Mouse (Mus musculus) heart, embryonic 13.5 days (tissue): ENCODE measurements around the gene Morc2a. TPM values are rescaled to one million over a fixed set of nuclear protein-coding genes. Genes with fewer than 3 reads are reported as not detected.

Experiments used
- ATAC-seq: fragments of 200-750 bp; cut with Nextera tagmentation; 2 replicates; pipeline ENCODE4 v1.8.0; 2017; ENCODE audit warnings: moderate TSS enrichment; ENCODE audit not compliant: insufficient number of reproducible peaks, low FRiP score, low TSS enrichment; ENCODE audit errors: extremely low read depth
- H3K27ac ChIP-seq: fragments of 300-500 bp; sonication (generic); replicated peaks from 2 replicates; pipeline ENCODE4 v1.5.1; 2015; ENCODE audit warnings: moderate library complexity, mild to moderate bottlenecking, inconsistent platforms
- H3K27me3 ChIP-seq: fragments of 300-500 bp; sonication (generic); replicated peaks from 2 replicates; pipeline ENCODE4 v1.6.1; 2015; ENCODE audit warnings: mild to moderate bottlenecking, inconsistent platforms
- H3K36me3 ChIP-seq: fragments of 300-500 bp; sonication (generic); 2 replicates; pipeline ENCODE4 v1.6.1; 2015; ENCODE audit warnings: mild to moderate bottlenecking, inconsistent platforms
- H3K4me1 ChIP-seq: fragments of 300-500 bp; sonication (generic); 2 replicates; pipeline ENCODE4 v1.6.1; 2015; ENCODE audit warnings: inconsistent platforms
- H3K4me2 ChIP-seq: fragments of 300-500 bp; sonication (generic); 2 replicates; pipeline ENCODE4 v1.6.1; 2015; ENCODE audit warnings: inconsistent platforms, mild to moderate bottlenecking, moderate library complexity
- H3K4me3 ChIP-seq: fragments of 300-500 bp; sonication (generic); 2 replicates; pipeline ENCODE4 v1.5.1; 2015; ENCODE audit warnings: moderate library complexity, mild to moderate bottlenecking, inconsistent platforms
- H3K9ac ChIP-seq: fragments of 300-500 bp; sonication (generic); 2 replicates; pipeline ENCODE4 v1.6.1; 2015; ENCODE audit warnings: inconsistent platforms, mild to moderate bottlenecking, moderate library complexity
- H3K9me3 ChIP-seq: fragments of 300-500 bp; sonication (generic); 2 replicates; pipeline ENCODE4 v1.6.1; 2016; ENCODE audit warnings: inconsistent platforms
- WGBS: fragments of 180-500 bp; shearing (Covaris S2); methylation state at CpG from one replicate; pipeline ENCODE4 v1.1.7; 2015; ENCODE audit warnings: mixed read lengths; 5-methylcytosine and 5-hydroxymethylcytosine counted together
- polyA plus RNA-seq: library from polyadenylated mRNA; unstranded; fragments of >200 nt; fragmentation: Nextera tagmentation; extraction: Ambion mirVana; gene quantifications from 2 replicates; pipeline ENCODE4 v1.2.1, GENCODE M21; 2015

Gene Morc2a
- polyA plus RNA-seq, 1 experiment from 2014 or later: 20.4 TPM

DNA sequence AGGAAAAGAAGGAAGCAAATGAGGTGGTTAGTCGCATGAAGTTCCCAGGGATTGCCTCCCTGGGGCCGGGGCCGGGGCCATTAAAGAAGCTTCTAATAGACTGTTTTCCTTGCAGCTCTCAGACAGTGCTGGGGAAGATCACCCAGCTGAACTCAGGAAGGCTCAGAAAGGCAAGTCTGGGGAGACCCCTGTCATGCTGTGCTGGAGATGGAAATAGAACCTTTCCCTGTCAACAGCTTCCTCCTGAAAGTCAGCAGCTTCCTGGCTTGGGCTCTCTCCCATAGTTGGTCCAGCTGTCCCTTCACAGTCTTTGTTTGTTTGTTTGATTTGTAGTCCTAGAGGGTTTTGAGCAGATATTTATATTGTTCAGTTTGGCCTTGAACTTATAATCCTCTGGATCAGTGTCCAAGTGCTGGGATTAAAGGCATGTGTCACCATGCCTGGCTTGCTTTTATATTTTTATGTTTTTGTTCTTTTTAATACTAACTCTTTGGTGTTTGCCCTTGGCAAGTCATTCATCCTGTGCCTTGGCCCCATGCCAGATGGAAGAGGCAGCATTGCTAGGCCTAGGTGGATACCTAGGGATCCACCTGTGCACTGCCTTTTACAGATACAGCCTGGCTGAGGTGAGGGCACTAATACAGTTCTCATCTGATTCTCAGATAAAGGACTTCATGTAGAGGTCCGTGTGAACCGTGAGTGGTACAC is 35.9 kb downstream of the Morc2a start:
- peaks cover 97% of the 10 kb centered on the region for H3K36me3 ChIP-seq
- H3K4me1 ChIP-seq: no peaks in the 10 kb centered on the region
- H3K9ac ChIP-seq: no peak overlapping the region
- WGBS: 90% methylated on average over 5 of the region's 5 CpGs
- no peak for ATAC-seq
- no peaks in the 10 kb centered on the region for H3K9me3 ChIP-seq
- H3K27me3 ChIP-seq: no peaks in the 10 kb centered on the region
- H3K27ac ChIP-seq: no peak overlapping the region
- H3K4me2 ChIP-seq: no peak overlapping the region
- H3K4me3 ChIP-seq: no peak overlapping the region

DNA sequence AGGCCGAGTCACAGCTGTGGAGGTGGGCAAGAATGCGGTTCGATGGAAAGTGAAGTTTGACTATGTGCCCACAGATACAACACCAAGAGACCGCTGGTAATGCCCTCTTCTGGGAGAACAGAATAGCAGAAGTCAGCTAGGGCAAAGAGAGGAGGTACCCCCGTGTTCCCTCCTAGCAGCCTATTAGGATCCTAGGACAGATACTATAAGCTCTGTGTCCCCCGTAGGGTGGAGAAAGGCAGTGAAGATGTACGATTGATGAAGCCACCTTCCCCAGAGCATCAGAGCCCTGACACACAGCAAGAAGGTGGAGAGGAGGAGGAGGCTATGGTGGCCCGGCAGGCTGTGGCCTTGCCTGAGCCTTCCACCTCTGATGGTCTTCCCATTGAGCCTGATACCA is 36.4 kb downstream of the Morc2a start:
- Histone ChIP-seq H3K4me3 (no peak overlapping the region), H3K9me3 (no peaks in the 10 kb centered on the region), H3K27me3 (no peaks in the 10 kb centered on the region), H3K36me3 (peaks cover 97% of the 10 kb centered on the region), H3K9ac (no peak overlapping the region), H3K4me1 (no peaks in the 10 kb centered on the region), H3K4me2 (no peak overlapping the region), H3K27ac (no peak overlapping the region)
- ATAC-seq: no peak
- WGBS: 88% methylated on average over 8 of the region's 8 CpGs

DNA sequence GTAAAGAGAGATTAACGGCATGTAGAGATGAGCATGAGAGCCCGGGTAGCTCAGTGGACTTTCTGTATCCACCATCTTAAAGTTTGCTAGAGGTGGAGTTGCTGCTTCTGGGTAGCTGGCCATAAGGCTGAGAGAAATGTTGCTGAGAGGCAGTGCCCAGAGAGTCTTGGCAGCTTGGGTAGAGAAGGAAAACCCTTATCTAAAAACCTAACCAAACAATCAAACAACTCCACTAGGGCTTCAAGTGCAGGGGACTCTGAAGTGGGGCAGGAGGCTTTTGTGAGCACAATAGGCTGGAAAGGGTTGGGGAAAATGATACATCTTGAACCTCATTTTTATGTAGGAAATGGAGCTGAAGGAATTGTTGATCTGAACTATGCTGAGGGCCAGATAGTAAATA is 37.3 kb downstream of the Morc2a start:
- peaks cover 97% of the 10 kb centered on the region for H3K36me3 ChIP-seq
- H3K4me3 ChIP-seq: no peak overlapping the region

DNA sequence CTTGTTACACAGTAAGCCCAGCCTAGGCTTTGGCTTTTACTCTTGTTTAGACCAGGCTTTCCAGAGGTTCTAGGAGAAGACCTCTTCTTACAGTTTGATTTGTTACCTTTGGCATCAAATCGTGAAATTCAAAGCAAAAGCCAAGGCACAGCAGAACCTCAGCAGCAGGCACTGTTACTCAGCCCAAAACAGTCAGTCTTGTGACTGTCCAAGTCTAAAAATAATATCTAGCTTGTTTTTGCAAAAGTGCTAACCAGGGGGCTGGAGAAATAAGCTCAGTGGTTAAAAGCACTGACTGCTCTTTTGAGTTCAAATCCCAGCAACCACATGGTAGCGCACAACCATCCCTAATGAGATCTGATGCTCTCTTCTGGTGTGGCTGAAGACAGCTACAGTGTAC is 37.9 kb downstream of the Morc2a start:
- Histone ChIP-seq H3K4me2 (no peak overlapping the region), H3K9ac (no peak overlapping the region), H3K4me1 (no peaks in the 10 kb centered on the region), H3K4me3 (no peak overlapping the region), H3K27me3 (no peaks in the 10 kb centered on the region), H3K36me3 (peaks cover 97% of the 10 kb centered on the region), H3K27ac (no peak overlapping the region), H3K9me3 (0 out of 2 replicates have a peak, but pooled peaks cover 2% of the 10 kb centered on the region)
- WGBS: 86% methylated on average over 2 of the region's 2 CpGs
- ATAC-seq: no peak

More for the DNA sequence above, 37.3 kb downstream of the Morc2a start:
- WGBS: 95% methylated on average over 2 of the region's 2 CpGs
- H3K9me3 ChIP-seq: no peaks in the 10 kb centered on the region
- H3K4me2 ChIP-seq: no peak overlapping the region
- ATAC-seq: no peak
- no peak overlapping the region for H3K9ac ChIP-seq
- no peaks in the 10 kb centered on the region for H3K4me1 ChIP-seq
- H3K27me3 ChIP-seq: no peaks in the 10 kb centered on the region
- no peak overlapping the region for H3K27ac ChIP-seq

DNA sequence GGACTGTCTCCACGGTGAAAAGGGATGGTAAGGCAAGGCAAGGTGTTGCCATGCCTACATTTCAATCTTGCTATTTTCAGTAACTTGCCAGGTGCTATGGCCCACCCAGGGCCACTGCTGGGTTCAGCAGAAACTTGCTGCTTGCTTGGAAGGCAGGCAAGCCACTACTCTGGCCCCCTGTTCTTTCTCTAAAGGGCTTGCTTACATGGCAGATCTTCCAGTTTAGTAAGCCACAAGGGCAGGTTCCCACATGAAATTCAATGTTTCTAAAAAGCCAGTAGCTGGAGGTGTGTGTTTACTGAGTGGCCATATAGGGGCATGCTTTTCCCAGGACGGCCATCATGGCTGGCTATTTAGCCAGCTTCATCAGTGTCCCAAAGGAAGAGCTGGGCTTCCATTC is 42.8 kb downstream of the Morc2a start:
- Histone ChIP-seq H3K9ac (no peak overlapping the region), H3K27me3 (no peaks in the 10 kb centered on the region), H3K4me2 (no peak overlapping the region), H3K4me3 (no peak overlapping the region), H3K4me1 (no peaks in the 10 kb centered on the region), H3K36me3 (peaks cover 75% of the 10 kb centered on the region), H3K27ac (no peak overlapping the region), H3K9me3 (0 out of 2 replicates have a peak, but pooled peaks cover 2% of the 10 kb centered on the region)
- no peak for ATAC-seq
- 84% methylated on average over 2 of the region's 2 CpGs for WGBS

DNA sequence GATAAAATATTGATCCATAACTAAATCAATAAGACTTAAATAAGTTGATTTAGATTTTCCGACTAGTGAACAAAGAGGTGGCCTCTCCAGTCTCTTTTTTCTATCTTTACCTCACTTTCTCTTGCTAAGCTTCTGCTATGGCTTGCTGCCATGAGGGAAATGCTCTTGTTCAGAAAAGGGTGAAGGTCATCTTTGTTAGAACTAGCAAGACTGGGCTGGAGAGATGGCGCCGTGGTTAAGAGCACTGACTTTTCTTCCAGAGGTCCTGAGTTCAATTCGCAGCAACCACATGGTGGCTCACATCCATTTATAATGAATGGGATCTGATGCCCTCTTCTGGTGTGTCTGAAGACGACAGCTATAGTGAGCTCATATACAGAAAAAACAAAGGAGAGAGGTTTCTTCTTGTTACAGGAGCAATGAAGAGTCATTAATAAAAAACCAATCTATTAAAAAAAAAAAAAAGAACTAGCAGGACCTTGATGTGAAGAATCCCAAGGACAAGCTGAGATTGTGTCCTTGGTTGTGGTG is 47.2 kb downstream of the Morc2a start:
- Histone ChIP-seq H3K36me3 (peaks cover 32% of the 10 kb centered on the region), H3K9ac (no peak overlapping the region), H3K4me3 (no peak overlapping the region), H3K4me1 (no peaks in the 10 kb centered on the region), H3K4me2 (no peak overlapping the region), H3K9me3 (0 out of 2 replicates have a peak, but pooled peaks cover 2% of the 10 kb centered on the region), H3K27me3 (no peaks in the 10 kb centered on the region), H3K27ac (no peak overlapping the region)
- ATAC-seq: no peak
- 79% methylated on average over 5 of the region's 5 CpGs for WGBS

DNA sequence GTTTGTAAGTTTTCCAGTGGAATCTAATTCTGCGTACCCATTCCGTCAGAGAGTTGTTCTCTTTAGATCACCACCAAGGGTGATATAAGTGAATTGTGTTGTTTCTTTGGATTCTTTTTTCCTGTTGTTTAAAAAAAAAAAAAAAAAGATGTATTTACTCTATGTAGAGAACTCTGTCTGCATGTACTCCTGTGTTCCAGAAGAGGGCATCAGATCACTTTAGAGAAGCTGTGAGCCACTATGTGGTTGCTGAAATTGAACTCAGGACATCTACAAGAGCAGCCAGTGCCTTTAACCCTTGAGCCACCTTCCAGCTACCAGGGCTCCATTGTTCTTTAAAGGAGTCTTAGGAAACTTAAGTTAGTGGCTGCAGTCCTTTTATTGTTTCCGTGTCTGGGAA is 48.5 kb downstream of the Morc2a start:
- H3K4me1 ChIP-seq: no peaks in the 10 kb centered on the region
- no peak overlapping the region for H3K4me2 ChIP-seq
- H3K9me3 ChIP-seq: no peaks in the 10 kb centered on the region
- no peak overlapping the region for H3K4me3 ChIP-seq
- no peak overlapping the region for H3K9ac ChIP-seq
- no peak overlapping the region for H3K27ac ChIP-seq
- no peak for ATAC-seq
- WGBS: 78% methylated on average over 3 of the region's 3 CpGs
- peaks cover 20% of the 10 kb centered on the region for H3K36me3 ChIP-seq
- H3K27me3 ChIP-seq: no peaks in the 10 kb centered on the region

DNA sequence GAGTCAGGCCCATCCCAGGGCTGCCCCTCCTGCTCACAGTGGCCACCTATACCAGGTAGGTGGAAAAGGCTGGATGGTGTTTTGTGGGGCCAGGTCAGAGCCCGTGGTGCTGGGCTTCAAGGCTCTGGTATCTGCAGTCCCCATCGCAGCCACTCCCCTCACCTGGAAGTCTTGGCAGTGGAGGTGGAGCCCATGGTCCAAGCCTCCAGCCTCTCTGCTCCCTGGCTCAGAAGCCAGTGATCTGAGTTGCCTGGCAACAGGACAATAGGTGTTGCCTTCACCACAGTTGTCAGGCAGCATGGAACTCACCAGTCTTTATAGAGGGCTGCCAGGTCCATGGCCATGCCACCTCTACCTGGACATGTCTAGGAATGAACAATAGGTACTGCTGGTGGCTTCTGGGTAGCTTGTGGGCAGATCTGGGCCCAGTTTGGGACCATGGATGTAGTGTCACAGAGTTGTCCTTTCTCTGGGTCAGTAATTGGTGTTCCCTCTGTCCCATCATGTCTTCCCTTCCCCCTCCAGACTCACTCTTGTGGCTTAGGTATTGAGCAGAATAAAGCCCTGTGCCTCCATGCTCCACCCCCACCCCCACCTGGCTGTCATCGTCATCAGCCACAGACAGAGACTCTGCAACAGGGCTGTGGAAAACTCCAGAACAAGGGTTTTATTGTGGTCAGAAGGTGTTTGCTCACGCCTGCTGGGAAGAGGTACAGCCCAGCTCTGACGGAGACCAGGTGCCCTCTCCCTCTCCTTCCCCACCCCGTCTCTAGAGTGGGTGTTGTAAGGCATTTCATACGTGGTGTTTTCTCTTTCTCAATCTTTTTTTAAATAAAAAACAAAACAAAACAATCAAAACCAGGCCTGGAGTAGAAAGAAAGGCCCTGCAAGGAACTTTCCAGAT is 54.4 kb downstream of the Morc2a start:
- Histone ChIP-seq H3K9me3 (no peaks in the 10 kb centered on the region), H3K4me2 (no peak overlapping the region), H3K9ac (no peak overlapping the region), H3K27ac (no peak overlapping the region), H3K27me3 (peaks cover 17% of the 10 kb centered on the region), H3K4me1 (no peaks in the 10 kb centered on the region), H3K36me3 (no peaks in the 10 kb centered on the region), H3K4me3 (no peak overlapping the region)
- 63% methylated on average over 7 of the region's 7 CpGs for WGBS
- no peak for ATAC-seq

DNA sequence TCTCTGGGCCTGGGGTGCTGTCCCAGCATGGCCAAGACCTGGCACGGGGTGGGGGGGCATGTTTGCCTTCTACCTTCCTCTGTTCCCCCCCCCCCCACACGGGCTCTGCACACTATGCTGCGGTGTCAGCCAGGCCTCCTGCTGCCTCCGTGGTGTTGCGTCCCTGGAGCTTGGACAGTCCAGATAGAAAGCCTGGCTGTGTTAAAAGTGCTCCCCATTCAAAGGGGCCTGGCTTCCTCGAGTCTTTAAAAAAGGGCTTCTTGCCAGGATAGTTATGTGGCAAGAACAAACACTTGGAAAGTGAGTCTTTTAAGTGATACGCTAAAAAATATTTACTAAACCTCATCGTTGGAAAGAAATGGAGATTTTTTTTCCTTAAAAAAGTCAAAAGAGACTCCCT is 55.4 kb downstream of the Morc2a start:
- WGBS: 65% methylated on average over 8 of the region's 8 CpGs
- no peaks in the 10 kb centered on the region for H3K36me3 ChIP-seq
- no peak overlapping the region for H3K4me2 ChIP-seq
- no peak overlapping the region for H3K9ac ChIP-seq
- H3K27me3 ChIP-seq: peaks cover 17% of the 10 kb centered on the region
- no peak overlapping the region for H3K4me3 ChIP-seq
- no peaks in the 10 kb centered on the region for H3K9me3 ChIP-seq
- H3K4me1 ChIP-seq: no peaks in the 10 kb centered on the region
- no peak for ATAC-seq
- no peak overlapping the region for H3K27ac ChIP-seq

DNA sequence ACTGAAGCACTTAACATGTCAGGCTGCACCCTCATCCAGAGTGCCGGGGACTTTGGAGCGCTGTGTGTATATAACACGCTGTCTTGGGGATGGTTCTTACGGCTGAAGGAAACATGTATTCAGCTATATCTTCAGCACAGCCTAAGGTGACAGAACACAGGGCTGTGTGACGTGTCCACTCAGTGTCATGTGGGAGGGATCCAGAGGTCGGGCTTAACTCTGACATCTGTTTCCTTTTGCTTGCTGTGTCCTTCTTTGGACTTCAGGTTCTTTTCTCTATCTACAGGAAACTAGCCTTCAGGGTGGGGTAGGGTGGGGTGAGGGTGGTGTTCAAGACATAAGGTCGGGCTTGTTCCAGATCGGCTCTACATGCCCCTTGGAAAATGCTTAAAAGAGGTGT is 58.1 kb downstream of the Morc2a start:
- no peak overlapping the region for H3K4me3 ChIP-seq
- H3K4me2 ChIP-seq: no peak overlapping the region
- no peaks in the 10 kb centered on the region for H3K36me3 ChIP-seq
- no peaks in the 10 kb centered on the region for H3K9me3 ChIP-seq
- H3K9ac ChIP-seq: no peak overlapping the region
- peaks cover 17% of the 10 kb centered on the region for H3K27me3 ChIP-seq
- H3K27ac ChIP-seq: no peak overlapping the region
- no peak for ATAC-seq
- 55% methylated on average over 8 of the region's 8 CpGs for WGBS
- no peaks in the 10 kb centered on the region for H3K4me1 ChIP-seq

DNA sequence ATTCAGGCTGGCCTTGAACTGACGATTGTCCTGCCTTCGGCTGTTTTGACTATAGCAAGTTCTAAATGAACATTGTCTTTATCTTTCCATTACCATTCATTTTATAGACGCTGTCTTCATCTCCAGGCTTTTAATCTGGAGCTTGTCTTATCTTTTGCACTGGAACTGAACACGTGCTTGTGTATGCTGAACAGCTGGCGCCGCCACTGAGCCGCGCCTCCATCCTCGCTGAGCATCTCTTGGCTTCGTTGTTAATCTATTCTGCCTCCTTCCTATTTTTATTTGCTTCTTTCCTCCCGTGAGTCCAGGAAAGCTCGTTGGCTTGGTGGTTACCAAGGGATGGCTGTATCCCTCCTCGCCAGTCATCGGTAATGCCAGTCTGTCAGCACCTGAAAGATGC is 61.2 kb downstream of the Morc2a start:
- ATAC-seq: no peak
- Histone ChIP-seq H3K4me2 (no peak overlapping the region), H3K27me3 (peaks cover 19% of the 10 kb centered on the region), H3K27ac (no peak overlapping the region), H3K9ac (no peak overlapping the region), H3K4me3 (no peak overlapping the region), H3K4me1 (no peaks in the 10 kb centered on the region), H3K9me3 (no peaks in the 10 kb centered on the region), H3K36me3 (no peaks in the 10 kb centered on the region)
- WGBS: 53% methylated on average over 14 of the region's 14 CpGs
